Mouse (Mus musculus): ENCODE results near the gene Zfyve21.

- TF ChIP-seq CTCF (IDR thresholded peaks at IDR 0.05; ENCODE audit: extremely low read depth, insufficient read depth, low read length) (no peak), POLR2A (IDR thresholded peaks at IDR 0.05; ENCODE audit: extremely low read depth, insufficient read depth, low read length) (no peak)
These were observed 32.0 kb downstream of the Zfyve21 start for GRCm38 (mm10) chr12:111845953-111846352.
